ENCODE assay signal across 14 mouse cellular contexts in genomic region chr5:100005431-100005830, GRCm38 (mm10). TPM values are rescaled to one million over a fixed set of nuclear protein-coding genes. Genes with fewer than 3 reads are reported as not detected.
DNase-seq lines count a peak whose midpoint lies in the region; ATAC-seq and TF ChIP-seq lines count a peak whose summit lies in the region.
"Had no signal": no experiment of that assay in that cellular context is flagged by ENCODE, and none has a peak within 500 bp of the region (broad histone marks: within the 10 kb centered on the region; RNA-seq: fewer than 3 reads in every experiment).

No protein-coding gene starts in this region.

- H3K4me2 ChIP-seq in intestine, embryonic 15.5 days (replicated peaks), result peak overlapping the region; percentile 15; the same call in 1 of the 2 replicates
- H3K4me2 ChIP-seq in liver, postnatal 0 days (ENCODE audit: low read depth, low read length), result no peak overlapping the region
- H3K4me2 ChIP-seq: embryonic facial prominence, embryonic 15.5 days; lung, embryonic 15.5 days had no signal

- H3K27me3 ChIP-seq in intestine, embryonic 15.5 days (replicated peaks), result no peaks in the 10 kb centered on the region
- no peaks in the 10 kb centered on the region for H3K27me3 ChIP-seq in liver, postnatal 0 days (ENCODE audit: insufficient read depth, low read length)
- H3K27me3 ChIP-seq in kidney, adult 2 months (replicated peaks; ENCODE audit: control insufficient read depth, insufficient read depth, low read length), result no peaks in the 10 kb centered on the region
- no peaks in the 10 kb centered on the region for H3K27me3 ChIP-seq in embryonic facial prominence, embryonic 10.5 days (replicated peaks; ENCODE audit: low read depth, poor library complexity, severe bottlenecking)
- H3K27me3 ChIP-seq: embryonic facial prominence, embryonic 15.5 days; lung, embryonic 15.5 days had no signal

- no peak for TF ChIP-seq CTCF in liver, postnatal 0 days (IDR thresholded peaks at IDR 0.05; ENCODE audit: low read depth)
- no peak for TF ChIP-seq CTCF in kidney, adult 2 months (conservative IDR thresholded peaks at IDR 0.05; ENCODE audit: insufficient read depth, insufficient read length, low read depth, low read length)

- peak; percentile 63 for ATAC-seq in intestine, embryonic 15.5 days
- peak; percentile 74 for ATAC-seq in liver, postnatal 0 days

- DNase-seq in adrenal gland, postnatal 10 days, result peak; percentile 10
- no peak for DNase-seq in adrenal gland, adult 18-20 months (ENCODE audit: low spot score in 2 of 2)
- DNase-seq in MEL-GATA-1-ER (ENCODE audit: extremely low read depth, low read depth), result peak; percentile 45
- DNase-seq in liver, postnatal 0 days, result peak; percentile 25
- DNase-seq in lung, postnatal 4 days, result no peak
- DNase-seq in kidney, adult 2 months, result no peak
- no peak for DNase-seq in embryonic facial prominence, embryonic 10.5 days (ENCODE audit: low spot score)
- DNase-seq: cerebellum, postnatal 25 days; gastrocnemius, postnatal 36 days; left cerebral cortex, postnatal 4 days had no signal

- no peaks in the 10 kb centered on the region for H3K36me3 ChIP-seq in intestine, embryonic 15.5 days
- H3K36me3 ChIP-seq in liver, postnatal 0 days (replicated peaks; ENCODE audit: insufficient read depth, low read length), result no peaks in the 10 kb centered on the region
- H3K36me3 ChIP-seq in kidney, adult 2 months (ENCODE audit: control insufficient read depth, insufficient read depth, low read length), result no peaks in the 10 kb centered on the region
- no peaks in the 10 kb centered on the region for H3K36me3 ChIP-seq in embryonic facial prominence, embryonic 10.5 days (replicated peaks)
- H3K36me3 ChIP-seq: embryonic facial prominence, embryonic 15.5 days; lung, embryonic 15.5 days; midbrain, embryonic 10.5 days had no signal

- WGBS in intestine, embryonic 15.5 days, result 57% methylated on average over 3 of the region's 3 CpGs
- 47% methylated on average over 3 of the region's 3 CpGs for WGBS in liver, postnatal 0 days (ENCODE audit: insufficient replicate concordance)
- WGBS in kidney, adult 2 months, result 74% methylated on average over 3 of the region's 3 CpGs
- WGBS in embryonic facial prominence, embryonic 10.5 days, result 75% methylated on average over 3 of the region's 3 CpGs

- H3K9me3 ChIP-seq in intestine, embryonic 15.5 days, result no peaks in the 10 kb centered on the region
- no peaks in the 10 kb centered on the region for H3K9me3 ChIP-seq in liver, postnatal 0 days (ENCODE audit: low read length)
- H3K9me3 ChIP-seq in embryonic facial prominence, embryonic 10.5 days, result no peaks in the 10 kb centered on the region
- H3K9me3 ChIP-seq: embryonic facial prominence, embryonic 15.5 days; lung, embryonic 15.5 days; midbrain, embryonic 10.5 days had no signal

- no peak overlapping the region for H3K4me3 ChIP-seq in intestine, embryonic 15.5 days (replicated peaks)
- H3K4me3 ChIP-seq in liver, postnatal 0 days (ENCODE audit: low read depth, low read length), result no peak overlapping the region
- no peak overlapping the region for H3K4me3 ChIP-seq in kidney, adult 2 months (ENCODE audit: insufficient read depth, low read depth, low read length)
- no peak overlapping the region for H3K4me3 ChIP-seq in embryonic facial prominence, embryonic 10.5 days
- H3K4me3 ChIP-seq: embryonic facial prominence, embryonic 15.5 days; lung, embryonic 15.5 days; midbrain, embryonic 10.5 days had no signal

- no peak overlapping the region for H3K9ac ChIP-seq in intestine, embryonic 15.5 days
- no peak overlapping the region for H3K9ac ChIP-seq in liver, postnatal 0 days (replicated peaks)
- H3K9ac ChIP-seq: embryonic facial prominence, embryonic 15.5 days; lung, embryonic 15.5 days had no signal

- peak overlapping the region; percentile 73; the same call in 1 of the 2 replicates for H3K27ac ChIP-seq in intestine, embryonic 15.5 days
- H3K27ac ChIP-seq in liver, postnatal 0 days (ENCODE audit: low read depth), result no peak overlapping the region
- H3K27ac ChIP-seq in kidney, adult 2 months (ENCODE audit: insufficient read depth, low read depth, low read length), result no peak overlapping the region
- H3K27ac ChIP-seq in embryonic facial prominence, embryonic 10.5 days (replicated peaks), result no peak overlapping the region
- H3K27ac ChIP-seq: embryonic facial prominence, embryonic 15.5 days; lung, embryonic 15.5 days; midbrain, embryonic 10.5 days had no signal

- no peak for TF ChIP-seq POLR2A in kidney, adult 2 months (IDR thresholded peaks at IDR 0.05; ENCODE audit: low read depth, low read length)

- no peak; the same call in 1 of the 2 replicates for TF ChIP-seq EP300 in liver, postnatal 0 days (IDR thresholded peaks at IDR 0.05; ENCODE audit: low read depth)

- H3K4me1 ChIP-seq in intestine, embryonic 15.5 days (replicated peaks), result peaks cover 7% of the 10 kb centered on the region
- H3K4me1 ChIP-seq in liver, postnatal 0 days (ENCODE audit: insufficient read depth), result peaks cover 8% of the 10 kb centered on the region
- H3K4me1 ChIP-seq in kidney, adult 2 months (ENCODE audit: control insufficient read depth, insufficient read depth, low read length), result no peaks in the 10 kb centered on the region
- H3K4me1 ChIP-seq in embryonic facial prominence, embryonic 10.5 days, result peaks cover 9% of the 10 kb centered on the region
- H3K4me1 ChIP-seq: embryonic facial prominence, embryonic 15.5 days; lung, embryonic 15.5 days; midbrain, embryonic 10.5 days had no signal

RNA-seq across cellular contexts. Expression of gene 4930524J08Rik, which starts 26.6 kb away (rescaled TPM):
- total RNA-seq in adrenal gland, postnatal 10 days (2021), result 1 to 10 TPM; 2.6 to 4.1 TPM
- 1 to 10 TPM; 1.8 to 2.0 TPM for total RNA-seq in adrenal gland, adult 18-20 months (2021)
- polyA plus RNA-seq in intestine, embryonic 15.5 days (2015; fragmentation: Nextera tagmentation; extraction: Ambion mirVana), result 0.93 and 1.1 TPM in 2 replicates
- polyA plus RNA-seq in liver, postnatal 0 days (2015; fragmentation: Nextera tagmentation; extraction: Ambion mirVana), result 0.96 and 1.4 TPM in 2 replicates
- 1.8 and 4.1 TPM in 2 replicates for polyA plus RNA-seq in kidney, adult 2 months (2012; rRNA removed)
- polyA plus RNA-seq in embryonic facial prominence, embryonic 10.5 days (2016; fragmentation: Nextera tagmentation; extraction: Ambion mirVana), result 1.5 and 1.8 TPM in 2 replicates

RNA-seq across cellular contexts. Expression of gene Hnrnpd, which starts 26.7 kb away (rescaled TPM):
- 100 to 1,000 TPM; 170 to 220 TPM for total RNA-seq in adrenal gland, postnatal 10 days (2021)
- total RNA-seq in adrenal gland, adult 18-20 months (2021), result 10 to 100 TPM; 82.5 to 88.8 TPM
- 161 and 174 TPM in 2 replicates for polyA plus RNA-seq in intestine, embryonic 15.5 days (2015; fragmentation: Nextera tagmentation; extraction: Ambion mirVana)
- polyA plus RNA-seq in liver, postnatal 0 days (2015; fragmentation: Nextera tagmentation; extraction: Ambion mirVana), result 38.1 and 45.4 TPM in 2 replicates
- 20.3 and 21.2 TPM in 2 replicates for polyA plus RNA-seq in kidney, adult 2 months (2012; rRNA removed)
- polyA plus RNA-seq in embryonic facial prominence, embryonic 10.5 days (2016; fragmentation: Nextera tagmentation; extraction: Ambion mirVana), result 253 and 268 TPM in 2 replicates

RNA-seq across cellular contexts. Expression of gene Hnrnpdl, which starts 34.0 kb away (rescaled TPM):
- total RNA-seq in adrenal gland, postnatal 10 days (2021), result 100 to 1,000 TPM in 1 of 2 experiments, 10 to 100 TPM in 1; 96.1 to 145 TPM
- total RNA-seq in adrenal gland, adult 18-20 months (2021), result 100 to 1,000 TPM in 1 of 2 experiments, 10 to 100 TPM in 1; 89.6 to 124 TPM
- 128 and 132 TPM in 2 replicates for polyA plus RNA-seq in intestine, embryonic 15.5 days (2015; fragmentation: Nextera tagmentation; extraction: Ambion mirVana)
- 32.6 and 33.3 TPM in 2 replicates for polyA plus RNA-seq in liver, postnatal 0 days (2015; fragmentation: Nextera tagmentation; extraction: Ambion mirVana)
- 33.4 and 40.5 TPM in 2 replicates for polyA plus RNA-seq in kidney, adult 2 months (2012; rRNA removed)
- 214 and 235 TPM in 2 replicates for polyA plus RNA-seq in embryonic facial prominence, embryonic 10.5 days (2016; fragmentation: Nextera tagmentation; extraction: Ambion mirVana)

RNA-seq across cellular contexts. Expression of gene Enoph1, which starts 34.4 kb away (rescaled TPM):
- 10 to 100 TPM; 23.2 to 29.4 TPM for total RNA-seq in adrenal gland, postnatal 10 days (2021)
- 10 to 100 TPM; 28.4 to 35.4 TPM for total RNA-seq in adrenal gland, adult 18-20 months (2021)
- 49.2 and 49.8 TPM in 2 replicates for polyA plus RNA-seq in intestine, embryonic 15.5 days (2015; fragmentation: Nextera tagmentation; extraction: Ambion mirVana)
- polyA plus RNA-seq in liver, postnatal 0 days (2015; fragmentation: Nextera tagmentation; extraction: Ambion mirVana), result 9.2 and 10.6 TPM in 2 replicates
- 17.1 and 17.9 TPM in 2 replicates for polyA plus RNA-seq in kidney, adult 2 months (2012; rRNA removed)
- polyA plus RNA-seq in embryonic facial prominence, embryonic 10.5 days (2016; fragmentation: Nextera tagmentation; extraction: Ambion mirVana), result 60.3 and 60.9 TPM in 2 replicates

Comparison
In these comparisons a context has a peak if more than half of its experiments do, and no peak if none do; other contexts are left out.
1. DNase-seq: peak in adrenal gland, postnatal 10 days (single experiment), MEL-GATA-1-ER (single experiment) and liver, postnatal 0 days (single experiment); none in adrenal gland, adult 18-20 months (0 of 2), lung, postnatal 4 days (0 of 2), kidney, adult 2 months (single experiment) and embryonic facial prominence, embryonic 10.5 days (single experiment).